Mouse (Mus musculus) telencephalon, adult 2 months (tissue): ENCODE results near the gene Dzip1l.
A peak's percentile ranks its signal among the peaks of the same experiment; 100 is the strongest.

Experiments used
- DNase-seq: peaks from one replicate; pipeline ENCODE4 v3.0.0-alpha.2; 2011; ENCODE audit warnings: low read depth, low spot score

Dzip1l gene

GRCm38 (mm10) chr9:99660756-99661155, 31.5 kb downstream of the Dzip1l start:
- no peak for DNase-seq

GRCm38 (mm10) chr9:99661606-99662166, 32.4 kb downstream of the Dzip1l start:
- DNase-seq = no peak

GRCm38 (mm10) chr9:99662406-99662805, 33.1 kb downstream of the Dzip1l start:
- peak; percentile 34 for DNase-seq

GRCm38 (mm10) chr9:99662887-99663286, 33.6 kb downstream of the Dzip1l start:
- DNase-seq = no peak

- no peak for DNase-seq
Observed at GRCm38 (mm10) chr9:99667596-99667995, 38.3 kb downstream of the Dzip1l start.

GRCm38 (mm10) chr9:99671603-99672002, 42.3 kb downstream of the Dzip1l start:
- no peak for DNase-seq

GRCm38 (mm10) chr9:99675714-99676113, 46.4 kb downstream of the Dzip1l start:
- DNase-seq = no peak

GRCm38 (mm10) chr9:99681980-99682570, 52.8 kb downstream of the Dzip1l start:
- peak; percentile 62 for DNase-seq

GRCm38 (mm10) chr9:99685061-99685521, 55.8 kb downstream of the Dzip1l start:
- DNase-seq = no peak

- DNase-seq = no peak
Observed at GRCm38 (mm10) chr9:99685536-99686231, 56.4 kb downstream of the Dzip1l start.

- DNase-seq = no peak
Observed at GRCm38 (mm10) chr9:99689796-99690195, 60.5 kb downstream of the Dzip1l start.

GRCm38 (mm10) chr9:99690386-99690785, 61.1 kb downstream of the Dzip1l start:
- DNase-seq = no peak

GRCm38 (mm10) chr9:99694961-99695360, 65.7 kb downstream of the Dzip1l start:
- DNase-seq = no peak

- peak; percentile 55 for DNase-seq
Observed at GRCm38 (mm10) chr9:99699752-99700389, 70.6 kb downstream of the Dzip1l start.

- no peak for DNase-seq
Observed at GRCm38 (mm10) chr9:99701187-99701586, 71.9 kb downstream of the Dzip1l start.

GRCm38 (mm10) chr9:99702215-99702614, 72.9 kb downstream of the Dzip1l start:
- no peak for DNase-seq

- DNase-seq = no peak
Observed at GRCm38 (mm10) chr9:99703711-99704110, 74.4 kb downstream of the Dzip1l start.

- no peak for DNase-seq
Observed at GRCm38 (mm10) chr9:99706264-99706663, 77.0 kb downstream of the Dzip1l start.

GRCm38 (mm10) chr9:99707425-99708126, 78.3 kb downstream of the Dzip1l start:
- no peak for DNase-seq

GRCm38 (mm10) chr9:99709588-99710248, 80.4 kb downstream of the Dzip1l start:
- no peak for DNase-seq

GRCm38 (mm10) chr9:99710297-99710696, 81.0 kb downstream of the Dzip1l start:
- DNase-seq = no peak
